Comparison of ENCODE assay signal across 8 mouse cellular contexts in the genomic region with DNA sequence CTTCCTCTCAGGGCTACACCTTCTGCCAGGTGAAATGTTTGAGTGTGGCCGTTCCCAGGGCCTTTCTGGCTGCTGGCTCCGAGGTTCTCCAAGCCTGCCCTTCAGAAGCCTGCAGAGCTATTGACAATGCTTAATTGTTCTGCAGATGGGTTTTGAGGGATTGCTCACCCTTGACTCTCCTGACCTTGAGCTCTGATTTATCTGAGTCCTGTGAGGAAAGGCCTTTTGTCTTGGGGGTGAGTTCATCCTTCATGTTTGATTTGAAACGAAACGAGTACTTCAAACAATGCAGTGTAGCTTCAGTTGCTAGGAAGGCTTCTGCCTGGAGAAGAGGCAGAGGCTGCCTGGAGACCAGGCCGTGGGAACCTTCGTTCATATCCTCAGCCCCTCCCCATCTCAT. TPM values are rescaled to one million over a fixed set of nuclear protein-coding genes. Genes with fewer than 3 reads are reported as not detected.
"Had no signal": no experiment of that assay in that cellular context is flagged by ENCODE, and none has a peak within 500 bp of the region (broad histone marks: within the 10 kb centered on the region; RNA-seq: fewer than 3 reads in every experiment).

No protein-coding gene starts in this region.

- ATAC-seq: lung, postnatal 0 days; midbrain, embryonic 13.5 days had no signal

- DNase-seq: kidney, postnatal 10 days; kidney, postnatal 4 days; lung, adult 2 months; lung, postnatal 36 days had no signal

RNA-seq across cellular contexts. Expression of a gene that starts 10.8 kb away (rescaled TPM):
- total RNA-seq: megakaryocyte progenitor cell, adult 5-6 weeks had no signal
- polyA plus RNA-seq: liver, embryonic 15.5 days had no signal
